Mouse (Mus musculus) embryonic fibroblast, embryonic 13.5 days (primary cell): ENCODE measurements around the gene Cd300lg. TPM values are rescaled to one million over a fixed set of nuclear protein-coding genes. Genes with fewer than 3 reads are reported as not detected.

ENCODE experiments used
- H3K27ac ChIP-seq: 2 replicates; pipeline ENCODE4 v1.5.1; 2012; ENCODE audit warnings: low read length, control low read depth, inconsistent platforms; ENCODE audit not compliant: insufficient read depth
- H3K4me1 ChIP-seq: 2 replicates; pipeline ENCODE4 v1.6.1; 2011; ENCODE audit warnings: low read length; ENCODE audit not compliant: control insufficient read depth, insufficient read depth
- H3K4me3 ChIP-seq: 2 replicates; pipeline ENCODE4 v1.5.1; 2011; ENCODE audit warnings: mild to moderate bottlenecking, control low read depth, low read length; ENCODE audit not compliant: insufficient read depth
- CTCF ChIP-seq: IDR thresholded peaks from 2 replicates; pipeline ENCODE4 v1.5.1; 2011; ENCODE audit warnings: mild to moderate bottlenecking, control low read depth, low read length, moderate library complexity, borderline replicate concordance; ENCODE audit not compliant: insufficient read depth
- POLR2A ChIP-seq: IDR thresholded peaks from 2 replicates; pipeline ENCODE4 v1.6.1; 2011; ENCODE audit warnings: low read depth, mild to moderate bottlenecking, control low read depth, low read length, moderate library complexity
- polyA plus RNA-seq: library from polyadenylated mRNA; stranded (reverse); fragments of >200 nt; gene quantifications from 2 replicates; pipeline ENCODE4 v1.2.4, GENCODE M21; 2011; ENCODE audit warnings: low read depth; ENCODE audit not compliant: missing spikeins, insufficient read length

The Cd300lg gene
- polyA plus RNA-seq, 1 experiment: not detected

- no peak for TF ChIP-seq POLR2A
- no peak for TF ChIP-seq CTCF
- Histone ChIP-seq H3K4me1 (no peaks in the 10 kb centered on the region), H3K27ac (no peak overlapping the region), H3K4me3 (no peak overlapping the region)
Measured at GRCm38 (mm10) chr11:102086331-102086730, 45.0 kb downstream of the Cd300lg start.

- peak overlapping the region; percentile 64 for H3K27ac ChIP-seq
- H3K4me3 ChIP-seq: peak overlapping the region; percentile 62
- peak; percentile 29; the same call in 1 of the 2 replicates for TF ChIP-seq POLR2A
- no peak for TF ChIP-seq CTCF
- H3K4me1 ChIP-seq: no peaks in the 10 kb centered on the region
Measured at GRCm38 (mm10) chr11:102087081-102087751, 45.9 kb downstream of the Cd300lg start.

- TF ChIP-seq CTCF (no peak), POLR2A (peak; percentile 61)
Measured at GRCm38 (mm10) chr11:102087931-102088898, 46.9 kb downstream of the Cd300lg start, which contains the start of gene Mpp2. TSS of gene Mpp2 (minus strand) at chr11:102088515.

DNA sequence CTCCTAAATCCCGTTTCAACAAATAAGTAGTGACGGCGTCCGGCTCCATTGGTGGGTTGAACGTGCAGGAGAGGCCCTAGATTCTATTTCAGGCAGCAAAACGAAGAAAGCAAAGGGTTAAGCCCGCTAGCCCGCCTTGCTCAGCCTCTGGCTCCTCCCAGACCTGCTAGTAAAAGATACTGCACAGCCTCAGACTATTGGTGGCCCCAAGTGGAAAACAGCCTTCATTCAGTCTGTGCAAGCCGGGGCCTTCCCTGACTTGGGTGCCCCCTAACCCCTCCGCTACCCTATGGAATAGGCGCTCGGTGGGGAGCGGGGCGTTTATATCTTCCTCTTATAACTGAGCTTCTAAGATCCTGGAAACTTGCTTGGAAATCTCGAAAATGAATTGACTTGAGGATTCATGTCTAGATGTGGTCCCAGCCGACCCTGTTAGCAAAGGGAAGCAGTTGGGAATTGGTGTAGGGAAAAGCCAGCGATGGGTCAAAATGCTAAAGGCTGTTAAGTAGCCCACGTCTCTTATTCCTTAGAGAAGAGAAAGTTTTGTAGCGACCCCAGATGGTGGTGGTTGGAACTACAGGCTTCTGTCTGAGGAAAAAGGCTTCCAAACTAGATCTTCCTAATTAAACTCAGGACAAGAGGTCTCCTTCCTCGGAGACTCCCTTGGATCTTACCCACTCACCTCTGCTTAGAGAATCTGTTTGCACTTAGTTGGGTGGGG is 47.9 kb downstream of the Cd300lg start:
- H3K27ac ChIP-seq: peak overlapping the region; percentile 24
- no peak for TF ChIP-seq CTCF
- peak; percentile 55; the same call in 1 of the 2 replicates for TF ChIP-seq POLR2A
- no peaks in the 10 kb centered on the region for H3K4me1 ChIP-seq

More at GRCm38 (mm10) chr11:102087931-102088898, 46.9 kb downstream of the Cd300lg start, which contains the start of gene Mpp2:
- H3K4me3 ChIP-seq: peak within 1 kb of the TSS; percentile 62
- H3K27ac ChIP-seq: peak within 1 kb of the TSS; percentile 64
- no peaks in the 10 kb centered on the region for H3K4me1 ChIP-seq

DNA sequence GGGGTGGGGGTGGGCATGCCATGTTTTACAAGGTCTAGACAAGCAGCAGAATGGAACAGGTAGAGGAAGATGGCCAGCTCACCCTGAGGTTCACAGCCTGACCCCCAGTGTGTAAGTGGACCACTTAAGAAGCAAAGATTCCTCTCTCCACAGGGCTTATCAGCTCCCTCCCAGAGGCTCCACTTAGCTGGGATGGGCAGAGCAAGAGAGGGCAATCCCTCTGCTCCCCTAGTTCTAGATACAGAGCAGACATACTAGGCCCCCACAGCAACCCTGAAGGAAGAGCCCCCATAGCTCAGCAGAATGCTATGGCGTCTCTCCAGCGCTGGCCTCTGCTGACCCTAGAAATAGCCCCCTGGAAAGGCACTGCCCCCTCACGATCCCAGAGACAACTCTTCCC is 54.4 kb downstream of the Cd300lg start:
- Histone ChIP-seq H3K27ac (no peak overlapping the region), H3K4me1 (no peaks in the 10 kb centered on the region), H3K4me3 (no peak overlapping the region)
- TF ChIP-seq POLR2A (no peak), CTCF (no peak)

More for the DNA sequence above, 47.9 kb downstream of the Cd300lg start:
- H3K4me3 ChIP-seq: peak overlapping the region; percentile 62

DNA sequence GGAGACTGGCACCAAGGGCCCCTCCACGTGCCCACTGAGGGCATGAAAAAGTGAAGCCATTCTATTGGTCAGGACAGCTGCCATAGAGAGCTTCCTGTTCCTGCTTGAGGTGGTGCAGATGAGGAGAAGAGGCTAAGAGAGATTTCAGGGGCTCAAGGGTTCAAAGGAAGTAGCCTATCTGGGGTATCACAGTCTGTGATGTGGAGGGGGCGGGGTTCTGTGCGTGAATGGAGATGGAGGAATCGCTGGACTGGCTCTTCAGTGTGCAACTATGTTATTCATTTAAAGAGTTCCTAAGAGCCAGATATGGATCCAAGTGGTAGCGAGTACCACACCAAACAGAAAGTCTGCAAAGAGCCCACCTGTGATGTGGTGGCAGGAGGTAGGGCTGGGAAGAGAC is 55.1 kb downstream of the Cd300lg start:
- TF ChIP-seq POLR2A: no peak
- no peak for TF ChIP-seq CTCF
- Histone ChIP-seq H3K4me3 (no peak overlapping the region), H3K4me1 (no peaks in the 10 kb centered on the region), H3K27ac (no peak overlapping the region)

- no peaks in the 10 kb centered on the region for H3K4me1 ChIP-seq
- no peak overlapping the region for H3K27ac ChIP-seq
- no peak overlapping the region for H3K4me3 ChIP-seq
- peak; percentile 43 for TF ChIP-seq CTCF
- peak; percentile 43; the same call in 1 of the 2 replicates for TF ChIP-seq POLR2A
Measured at GRCm38 (mm10) chr11:102096887-102097391, 55.6 kb downstream of the Cd300lg start.

DNA sequence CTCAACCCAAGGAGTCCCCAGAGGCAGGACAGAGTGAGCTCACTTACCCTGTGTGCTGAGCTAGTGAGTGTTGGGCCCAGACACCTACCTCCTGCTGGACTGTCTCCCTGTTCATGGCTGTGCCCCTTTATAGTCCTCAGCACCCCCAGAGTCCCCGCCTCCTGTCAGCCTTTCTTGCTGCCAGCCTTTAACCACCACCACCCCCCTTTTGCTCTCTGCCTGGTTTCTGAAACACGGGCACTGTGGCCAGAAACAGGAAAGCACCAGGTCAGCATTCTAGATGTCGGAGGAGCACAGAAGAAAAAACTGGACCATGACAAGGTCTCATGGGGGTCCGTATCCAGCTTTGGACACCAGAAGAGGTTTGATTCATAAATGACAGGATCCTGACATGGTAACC is 59.9 kb downstream of the Cd300lg start, which contains the start of gene Ppy:
Gene Ppy (minus strand): TSS at position 101 of the 400 bp plus-strand sequence.
- no peak within 1 kb of the TSS for H3K27ac ChIP-seq
- H3K4me3 ChIP-seq: no peak within 1 kb of the TSS
- no peaks in the 10 kb centered on the region for H3K4me1 ChIP-seq
- TF ChIP-seq POLR2A (no peak), CTCF (no peak)
